Mouse (Mus musculus): ENCODE measurements around the gene Prss46. TPM values are rescaled to one million over a fixed set of nuclear protein-coding genes. Genes with fewer than 3 reads are reported as not detected.

The Prss46 gene
- polyA plus RNA-seq, 1 experiment from 2014 or later = not detected

- Histone ChIP-seq H3K27ac (no peak overlapping the region), H3K9ac (replicated peaks) (no peak overlapping the region), H3K36me3 (no peaks in the 10 kb centered on the region), H3K9me3 (no peaks in the 10 kb centered on the region), H3K4me2 (no peak overlapping the region), H3K4me1 (replicated peaks) (peaks cover 16% of the 10 kb centered on the region), H3K27me3 (peaks cover 9% of the 10 kb centered on the region), H3K4me3 (replicated peaks) (no peak overlapping the region)
- 59% methylated on average over 10 of the region's 10 CpGs for WGBS
- no peak for ATAC-seq (ENCODE audit: insufficient number of reproducible peaks, insufficient read depth, low FRiP score, low TSS enrichment, low read depth)
These were observed 55.2 kb downstream of the Prss46 start for GRCm38 (mm10) chr9:110899451-110900008.

GRCm38 (mm10) chr9:110901204-110901603, 56.9 kb downstream of the Prss46 start:
- 84% methylated on average over 6 of the region's 6 CpGs for WGBS
- Histone ChIP-seq H3K27me3 (peaks cover 5% of the 10 kb centered on the region; the same call in 1 of the 2 replicates), H3K4me1 (replicated peaks) (peaks cover 7% of the 10 kb centered on the region), H3K4me2 (no peak overlapping the region), H3K4me3 (replicated peaks) (no peak overlapping the region), H3K36me3 (no peaks in the 10 kb centered on the region), H3K27ac (no peak overlapping the region), H3K9ac (replicated peaks) (no peak overlapping the region), H3K9me3 (no peaks in the 10 kb centered on the region)
- no peak for ATAC-seq (ENCODE audit: insufficient number of reproducible peaks, insufficient read depth, low FRiP score, low TSS enrichment, low read depth)

GRCm38 (mm10) chr9:110902271-110902670, 58.0 kb downstream of the Prss46 start:
- H3K4me2 ChIP-seq = no peak overlapping the region
- no peaks in the 10 kb centered on the region for H3K9me3 ChIP-seq
- no peak for ATAC-seq (ENCODE audit: insufficient number of reproducible peaks, insufficient read depth, low FRiP score, low TSS enrichment, low read depth)
- no peak overlapping the region for H3K9ac ChIP-seq (replicated peaks)
- H3K36me3 ChIP-seq = no peaks in the 10 kb centered on the region
- H3K4me1 ChIP-seq (replicated peaks) = no peaks in the 10 kb centered on the region
- 84% methylated on average over 4 of the region's 4 CpGs for whole genome bisulfite sequencing
- peaks cover 5% of the 10 kb centered on the region; the same call in 1 of the 2 replicates for H3K27me3 ChIP-seq
- no peak overlapping the region for H3K4me3 ChIP-seq (replicated peaks)
- H3K27ac ChIP-seq = no peak overlapping the region

Other genes starting within 250 kb of the Prss46 start
- 62.7 and 67.1 TPM in 2 replicates for gene Nradd, start 220.1 kb upstream of the Prss46 start, polyA plus RNA-seq (2016; fragmentation: Nextera tagmentation; extraction: Ambion mirVana)
- gene Nbeal2, start 190.3 kb upstream of the Prss46 start, polyA plus RNA-seq (2016; fragmentation: Nextera tagmentation; extraction: Ambion mirVana) = 1.1 and 1.6 TPM in 2 replicates
- 126 and 133 TPM in 2 replicates for gene Ccdc12, start 188.0 kb upstream of the Prss46 start, polyA plus RNA-seq (2016; fragmentation: Nextera tagmentation; extraction: Ambion mirVana)
- gene Myl3, start 102.6 kb upstream of the Prss46 start, polyA plus RNA-seq (2016; fragmentation: Nextera tagmentation; extraction: Ambion mirVana) = 1.6 and 2.6 TPM in 2 replicates
- gene Pth1r, start 97.4 kb upstream of the Prss46 start, polyA plus RNA-seq (2016; fragmentation: Nextera tagmentation; extraction: Ambion mirVana) = 76.6 and 81.8 TPM in 2 replicates
- gene Prss42, start 46.3 kb upstream of the Prss46 start, polyA plus RNA-seq (2016; fragmentation: Nextera tagmentation; extraction: Ambion mirVana) = not detected in 2 replicates
- not detected in 2 replicates for gene Prss44, start 30.5 kb upstream of the Prss46 start, polyA plus RNA-seq (2016; fragmentation: Nextera tagmentation; extraction: Ambion mirVana)
- not detected in 2 replicates for gene Prss43, start 17.8 kb upstream of the Prss46 start, polyA plus RNA-seq (2016; fragmentation: Nextera tagmentation; extraction: Ambion mirVana)
- not detected in 2 replicates for gene Prss45, start 9.9 kb upstream of the Prss46 start, polyA plus RNA-seq (2016; fragmentation: Nextera tagmentation; extraction: Ambion mirVana)
- 0.65 and 0.72 TPM in 2 replicates for gene Prss50, start 13.5 kb downstream of the Prss46 start, polyA plus RNA-seq (2016; fragmentation: Nextera tagmentation; extraction: Ambion mirVana)
- 1.6 and 2.9 TPM in 2 replicates for gene Als2cl, start 35.4 kb downstream of the Prss46 start, polyA plus RNA-seq (2016; fragmentation: Nextera tagmentation; extraction: Ambion mirVana)
- 0.68 and 0.87 TPM in 2 replicates for gene Tmie, start 35.6 kb downstream of the Prss46 start, polyA plus RNA-seq (2016; fragmentation: Nextera tagmentation; extraction: Ambion mirVana)
- not detected in 2 replicates for gene Fam240a, start 72.4 kb downstream of the Prss46 start, polyA plus RNA-seq (2016; fragmentation: Nextera tagmentation; extraction: Ambion mirVana)
- not detected in 2 replicates for gene Tdgf1, start 101.7 kb downstream of the Prss46 start, polyA plus RNA-seq (2016; fragmentation: Nextera tagmentation; extraction: Ambion mirVana)
- gene Lrrc2, start 107.0 kb downstream of the Prss46 start, polyA plus RNA-seq (2016; fragmentation: Nextera tagmentation; extraction: Ambion mirVana) = 0.05 and 0.31 TPM in 2 replicates
- gene Rtp3, start 146.1 kb downstream of the Prss46 start, polyA plus RNA-seq (2016; fragmentation: Nextera tagmentation; extraction: Ambion mirVana) = not detected in 2 replicates
- gene Ltf, start 174.8 kb downstream of the Prss46 start, polyA plus RNA-seq (2016; fragmentation: Nextera tagmentation; extraction: Ambion mirVana) = 0.45 and 0.84 TPM in 2 replicates
- 0.49 and 0.92 TPM in 2 replicates for gene Ccrl2, start 213.0 kb downstream of the Prss46 start, polyA plus RNA-seq (2016; fragmentation: Nextera tagmentation; extraction: Ambion mirVana)

All from limb, embryonic 12.5 days (tissue).